Mouse (Mus musculus) WW6 (cell line): ENCODE measurements around the gene Pramel7.
"Not testable (repeated sequence)": the region's sequence is repeated elsewhere in the genome, so short reads cannot be mapped to it uniquely, and the experiment has no call there.

Experiments used
- DNase-seq: peaks from one replicate; pipeline ENCODE4 v3.0.0-alpha.2; 2013; ENCODE audit warnings: low read depth, low spot score

Pramel7 gene

DNA sequence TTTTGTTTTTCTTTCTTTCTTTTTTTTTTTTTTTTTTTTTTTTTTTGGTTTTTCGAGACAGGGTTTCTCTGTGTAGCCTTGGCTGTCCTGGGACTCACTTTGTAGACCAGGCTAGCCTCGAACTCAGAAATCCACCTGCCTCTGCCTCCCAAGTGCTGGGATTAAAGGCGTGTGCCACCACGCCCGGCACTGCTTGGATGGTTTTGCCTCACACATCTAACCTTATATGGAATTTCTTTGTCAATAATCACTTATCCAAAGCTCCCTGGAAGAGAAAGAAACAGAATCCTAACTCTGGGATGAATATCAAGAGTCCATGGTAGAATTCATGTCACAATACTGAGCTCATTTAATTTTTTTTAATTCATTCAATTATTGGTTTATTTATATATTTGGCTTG, at the start of gene Pramel7:
Gene Pramel7, minus strand, starts transcription at position 101 of the 400 bp plus-strand sequence.
- DNase-seq: not testable (repeated sequence)

GRCm38 (mm10) chr2:87545442-87545841, 48.5 kb upstream of the Pramel7 start, which contains the start of gene Olfr1128:
Gene Olfr1128, minus strand, starts transcription at chr2:87545542.
- no peak for DNase-seq

DNA sequence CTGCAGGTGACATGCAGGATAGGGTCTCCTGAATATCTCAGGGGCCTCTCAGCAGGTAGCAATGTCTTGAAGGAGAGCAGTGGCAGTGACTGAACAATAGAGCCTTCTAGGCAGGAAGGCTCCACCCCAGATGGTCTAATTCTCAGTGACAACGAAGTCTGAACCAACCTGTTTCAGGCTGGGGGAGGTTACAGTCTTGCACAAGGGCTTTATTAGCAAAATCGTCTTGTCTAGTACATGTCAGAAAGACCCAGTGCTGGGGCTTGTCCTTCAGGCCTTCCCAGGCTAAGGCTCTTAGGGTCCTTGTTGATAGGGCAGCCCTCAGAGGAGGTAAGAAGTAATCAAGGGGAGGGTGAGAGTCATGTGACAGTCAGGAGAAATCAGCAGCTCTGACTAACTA, 37.9 kb upstream of the Pramel7 start:
- no peak for DNase-seq

- no peak for DNase-seq
Observed at GRCm38 (mm10) chr2:87531496-87531895, 34.6 kb upstream of the Pramel7 start, which contains the start of gene Olfr153. Gene Olfr153, plus strand, starts transcription at chr2:87531796.

DNA sequence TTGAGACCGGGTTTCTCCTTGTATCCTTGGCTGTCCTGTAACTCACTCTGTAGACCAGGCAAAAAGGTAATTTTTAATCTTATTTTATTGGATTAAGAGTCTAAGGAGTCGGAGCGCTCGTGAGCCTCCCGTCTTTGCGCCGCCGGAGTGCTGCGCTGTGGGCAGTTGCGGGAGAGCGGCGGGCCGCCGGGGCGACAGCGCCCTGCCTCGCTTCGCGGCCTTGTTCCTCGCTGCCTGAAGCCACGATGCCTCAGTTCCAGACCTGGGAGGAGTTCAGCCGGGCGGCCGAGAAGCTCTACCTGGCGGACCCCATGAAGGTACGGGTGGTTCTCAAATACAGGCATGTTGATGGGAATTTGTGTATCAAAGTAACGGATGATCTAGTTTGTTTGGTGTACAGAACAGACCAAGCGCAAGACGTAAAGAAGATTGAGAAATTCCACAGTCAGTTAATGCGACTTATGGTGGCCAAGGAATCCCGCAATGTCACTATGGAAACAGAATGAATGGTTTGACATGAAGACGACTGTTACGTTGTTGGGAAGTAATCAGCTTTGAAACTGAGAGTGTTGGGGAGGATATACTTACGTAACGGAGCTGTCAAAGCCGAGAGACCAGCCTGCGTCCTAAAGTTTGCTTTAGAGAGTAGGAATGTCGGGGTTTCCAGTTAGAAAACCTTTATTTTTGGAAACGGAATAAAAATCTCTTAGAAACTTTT, 29.2 kb upstream of the Pramel7 start:
- DNase-seq: not testable (repeated sequence)

- no peak for DNase-seq
Observed at GRCm38 (mm10) chr2:87520651-87521050, 23.8 kb upstream of the Pramel7 start.

DNA sequence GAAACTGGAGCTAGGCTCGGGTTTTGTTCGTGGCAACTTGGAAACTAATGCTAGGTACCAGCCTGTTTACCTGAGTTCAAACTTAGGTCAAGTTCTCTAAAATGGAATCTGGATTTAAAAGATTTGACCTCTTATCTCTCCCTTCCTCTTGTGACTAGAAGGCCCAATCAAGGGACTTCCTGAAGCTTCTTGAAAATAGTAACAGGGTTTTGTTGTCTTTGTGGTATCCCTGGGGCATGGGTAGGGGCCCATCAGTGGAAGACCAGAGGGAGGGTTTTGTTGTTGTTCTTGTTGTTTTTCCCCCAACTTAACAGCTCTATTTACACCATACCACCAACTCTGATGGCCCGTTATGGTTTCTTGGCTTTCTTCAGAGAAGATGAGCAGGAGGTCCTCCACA, 19.7 kb upstream of the Pramel7 start:
- no peak for DNase-seq

- DNase-seq: no peak
Observed at GRCm38 (mm10) chr2:87515457-87516060, 18.7 kb upstream of the Pramel7 start.

- DNase-seq: no peak
Observed at GRCm38 (mm10) chr2:87515046-87515445, 18.2 kb upstream of the Pramel7 start.

DNA sequence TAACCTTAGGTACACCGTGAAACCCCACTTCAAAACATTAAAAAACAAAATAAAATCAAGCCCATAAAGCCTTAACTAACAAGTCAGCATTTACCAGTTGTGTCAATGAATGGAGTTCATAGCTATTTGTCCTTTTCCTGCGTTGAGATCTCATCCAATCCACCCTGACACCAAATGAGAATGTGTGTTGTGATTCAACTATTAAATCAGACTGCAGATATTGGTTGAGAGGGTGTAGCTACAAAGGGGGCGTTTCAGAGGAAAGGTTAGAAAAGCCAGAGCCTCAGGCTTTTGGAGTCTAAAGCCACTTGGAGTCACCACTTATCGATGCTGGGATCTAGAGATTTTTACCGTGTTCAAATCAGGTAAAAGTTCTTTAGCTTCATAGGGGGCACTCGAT, 9.4 kb upstream of the Pramel7 start, which contains the start of gene Pramel6:
Gene Pramel6, plus strand, starts transcription at position 301 of the 400 bp plus-strand sequence.
- no peak for DNase-seq

DNA sequence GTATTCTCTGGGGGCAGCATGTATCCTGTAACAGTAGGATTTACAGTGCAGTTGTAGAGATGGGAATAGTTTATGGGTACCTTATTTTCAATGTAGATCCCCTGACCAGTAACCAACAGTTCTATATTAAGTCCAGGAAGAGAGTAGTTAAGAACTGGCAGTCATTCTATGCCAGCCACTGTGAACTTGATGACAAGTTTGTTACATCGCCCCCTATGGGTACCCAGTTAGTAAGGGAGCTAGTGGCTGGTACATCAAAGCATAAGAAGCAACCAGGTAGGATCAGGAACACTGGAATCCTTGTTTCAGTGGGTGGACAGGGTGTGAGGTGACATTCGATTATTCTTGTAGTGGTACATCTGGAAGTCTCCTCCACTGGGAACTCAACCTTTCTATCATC, 14.6 kb downstream of the Pramel7 start:
- DNase-seq: no peak

DNA sequence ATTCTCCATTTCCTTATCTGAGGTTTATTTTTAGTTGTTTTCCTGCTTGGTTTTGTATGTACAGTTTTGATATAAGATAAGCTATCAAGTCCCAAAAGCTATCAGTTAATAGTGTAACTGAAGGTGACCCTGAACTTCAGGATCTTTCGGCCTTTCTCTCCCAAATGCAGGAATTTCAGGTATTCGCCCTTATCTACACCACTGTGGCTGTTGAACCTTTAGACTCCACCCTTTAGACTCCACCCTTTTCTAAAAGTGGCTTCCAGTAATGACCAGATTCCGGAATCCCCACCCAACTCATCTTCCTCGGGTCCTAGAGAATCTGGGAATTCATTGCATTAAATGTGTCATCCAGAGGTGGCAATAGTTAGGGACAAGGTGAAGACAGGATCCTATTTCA, 15.7 kb downstream of the Pramel7 start:
- no peak for DNase-seq

DNA sequence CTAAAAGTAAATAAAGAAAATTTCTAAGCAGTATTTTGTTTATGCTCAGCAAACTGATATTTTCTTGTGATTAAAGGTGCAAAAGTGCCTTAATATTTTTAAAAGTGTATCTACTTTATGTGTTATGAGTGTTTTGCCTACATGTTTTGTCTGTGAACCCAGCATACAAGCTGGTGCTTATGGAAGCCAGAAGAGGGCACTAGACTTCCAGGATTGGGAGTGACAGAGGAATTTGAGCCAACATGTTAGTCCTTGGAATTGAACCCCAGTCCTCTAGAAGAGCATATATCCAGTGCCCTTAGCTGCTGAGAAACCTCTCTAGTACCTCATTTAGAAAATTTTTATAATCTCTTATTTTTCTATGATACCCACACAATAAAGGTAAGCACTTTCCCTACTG, 16.7 kb downstream of the Pramel7 start:
- DNase-seq: no peak

DNA sequence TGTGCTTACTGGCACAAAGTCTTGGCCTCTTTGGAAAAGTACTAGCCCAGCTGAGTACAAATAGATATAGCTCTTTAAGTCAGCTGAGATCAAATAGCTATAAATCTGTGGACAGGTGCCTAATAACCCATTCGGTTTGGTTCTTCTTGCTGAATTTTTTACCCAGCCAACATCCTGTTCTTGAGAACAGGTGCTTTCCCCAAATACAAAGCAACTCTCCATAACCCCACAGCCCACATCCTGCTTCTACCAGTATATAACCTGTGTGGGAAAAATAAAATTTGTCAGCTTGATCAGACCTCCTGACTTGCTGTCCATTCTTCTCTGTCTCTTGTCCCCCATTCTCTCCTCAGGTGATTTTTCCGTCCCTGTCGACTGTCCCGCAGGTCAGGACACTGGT, 35.1 kb downstream of the Pramel7 start:
- DNase-seq: no peak

DNA sequence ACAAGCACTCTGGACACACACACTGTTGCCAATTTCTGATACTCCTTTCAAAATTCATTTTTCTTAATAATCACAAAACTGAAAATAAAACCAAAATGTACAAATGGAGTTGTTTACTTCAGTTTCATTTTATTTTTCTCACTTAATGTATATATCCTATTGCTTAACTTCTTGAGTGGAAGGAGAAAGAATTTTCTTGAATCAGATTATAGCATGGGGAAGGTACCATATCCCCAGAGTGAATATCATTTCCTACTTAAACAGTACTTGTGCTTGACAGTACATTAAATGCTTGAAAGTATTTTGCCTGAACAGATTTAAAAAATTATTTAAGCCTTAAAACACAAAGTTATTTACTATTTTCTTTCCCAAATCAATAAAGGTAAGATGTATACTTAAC, 43.2 kb downstream of the Pramel7 start, which contains the start of gene Olfr1126:
Gene Olfr1126, plus strand, starts transcription at position 301 of the 400 bp plus-strand sequence.
- no peak for DNase-seq
